Mouse (Mus musculus): ENCODE results near the gene Cul7.

GRCm38 (mm10) chr17:46611316-46611715 lies 38.8 kb upstream of the Cul7 start:
- no peak for TF ChIP-seq POLR2A (IDR thresholded peaks at IDR 0.05; ENCODE audit: insufficient read length, low read depth)
- no peak for TF ChIP-seq MAX (IDR thresholded peaks at IDR 0.05; ENCODE audit: low read depth)
- no peak for TF ChIP-seq POLR2AphosphoS2 (IDR thresholded peaks at IDR 0.05; ENCODE audit: insufficient read length, low read depth)
- TF ChIP-seq E2F4 (IDR thresholded peaks at IDR 0.05; ENCODE audit: insufficient read depth) = no peak
- no peak for TF ChIP-seq CEBPB (IDR thresholded peaks at IDR 0.05; ENCODE audit: insufficient read depth, poor library complexity, severe bottlenecking)
- no peak for TF ChIP-seq MYOG (IDR thresholded peaks at IDR 0.05; ENCODE audit: control insufficient read depth in 1 of 3, insufficient read depth in 1 of 3, insufficient read length in 2 of 3, low read depth in 2 of 3)
- no peak for TF ChIP-seq MYOD1 (IDR thresholded peaks at IDR 0.05; ENCODE audit: control insufficient read depth in 1 of 3, insufficient read length in 2 of 3, low read depth in 2 of 3)
- TF ChIP-seq TCF3 (IDR thresholded peaks at IDR 0.05; ENCODE audit: insufficient read length, low read depth) = no peak
- TF ChIP-seq USF1 (IDR thresholded peaks at IDR 0.05; ENCODE audit: low read depth) = no peak
- no peak for TF ChIP-seq REST (IDR thresholded peaks at IDR 0.05; ENCODE audit: insufficient read depth, insufficient read length)
- no peak for TF ChIP-seq TCF12 (IDR thresholded peaks at IDR 0.05; ENCODE audit: insufficient read depth, poor library complexity, severe bottlenecking)
